Mouse (Mus musculus) 3T3-L1 (cell line): ENCODE data around the gene Sash1.

Experiments used
- DNase-seq: peaks from one replicate; pipeline ENCODE4 v3.0.0-alpha.2; 2015; ENCODE audit warnings: low read depth, low spot score

The Sash1 gene

GRCm38 (mm10) chr10:8685269-8685668, 200.6 kb downstream of the Sash1 start:
- no peak for DNase-seq

GRCm38 (mm10) chr10:8682900-8683299, 203.0 kb downstream of the Sash1 start:
- peak; percentile 74 for DNase-seq

- no peak for DNase-seq
These were observed 203.5 kb downstream of the Sash1 start for GRCm38 (mm10) chr10:8682341-8682740.

- DNase-seq, result peak; percentile 71
These were observed 209.1 kb downstream of the Sash1 start for GRCm38 (mm10) chr10:8676722-8677121.
